25 mouse cellular contexts compared by ENCODE assay signal in the genomic region with DNA sequence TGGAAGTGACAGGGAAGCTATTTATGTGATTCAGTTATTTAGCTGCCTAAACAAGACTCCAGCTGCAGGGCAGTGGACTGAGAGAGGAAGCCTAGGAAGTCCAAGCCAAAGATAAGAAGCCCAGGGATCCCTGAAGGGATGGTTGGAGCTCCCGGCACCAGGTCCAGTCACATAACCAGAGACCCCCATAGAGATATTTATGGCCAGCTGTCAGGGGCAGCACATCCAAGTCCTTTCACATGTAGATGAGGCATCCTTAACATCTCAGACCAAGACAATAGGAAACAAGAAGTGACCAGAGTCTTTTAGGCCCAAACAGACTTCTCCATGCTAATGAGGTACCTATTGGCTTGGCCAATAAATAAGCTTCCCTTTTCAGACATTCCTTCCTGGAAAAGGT.
"Had no signal": no experiment of that assay in that cellular context is flagged by ENCODE, and none has a peak within 500 bp of the region (broad histone marks: within the 10 kb centered on the region; RNA-seq: fewer than 3 reads in every experiment).

No protein-coding gene starts in this region.

- ATAC-seq: hindbrain, postnatal 0 days; intestine, embryonic 16.5 days had no signal

- H3K27ac ChIP-seq: heart, adult 2 months; heart, embryonic 13.5 days; heart, embryonic 15.5 days; hindbrain, embryonic 13.5 days; hindbrain, embryonic 15.5 days; hindbrain, postnatal 0 days; kidney, embryonic 15.5 days; kidney, postnatal 0 days; limb, embryonic 13.5 days; limb, embryonic 15.5 days had no signal

- H3K36me3 ChIP-seq: heart, embryonic 13.5 days; heart, embryonic 15.5 days; hindbrain, embryonic 13.5 days; hindbrain, embryonic 15.5 days; kidney, embryonic 15.5 days; limb, embryonic 13.5 days; limb, embryonic 15.5 days had no signal

- DNase-seq: gastrocnemius, postnatal 14 days; gastrocnemius, postnatal 36 days; heart, adult 11 months; heart, adult 2 months; heart, postnatal 14 days; heart, postnatal 36 days; kidney, adult 11 months; kidney, adult 2 months; kidney, adult 9 months; kidney, postnatal 14 days; kidney, postnatal 36 days; layer of hippocampus, adult 9-11 months; layer of hippocampus, postnatal 36 days; left cerebral cortex, postnatal 4 days had no signal

- H3K27me3 ChIP-seq: heart, embryonic 13.5 days; heart, embryonic 15.5 days; hindbrain, embryonic 13.5 days; hindbrain, embryonic 15.5 days; kidney, embryonic 15.5 days; limb, embryonic 13.5 days; limb, embryonic 15.5 days had no signal

- H3K4me2 ChIP-seq: heart, embryonic 11.5 days; heart, embryonic 13.5 days; heart, embryonic 15.5 days; hindbrain, embryonic 13.5 days; hindbrain, embryonic 15.5 days; kidney, embryonic 15.5 days; limb, embryonic 13.5 days; limb, embryonic 15.5 days had no signal

- H3K9me3 ChIP-seq: heart, embryonic 13.5 days; heart, embryonic 15.5 days; hindbrain, embryonic 13.5 days; hindbrain, embryonic 15.5 days; kidney, embryonic 15.5 days; limb, embryonic 13.5 days; limb, embryonic 15.5 days had no signal

- H3K9ac ChIP-seq: heart, embryonic 13.5 days; heart, embryonic 15.5 days; hindbrain, embryonic 13.5 days; hindbrain, embryonic 15.5 days; kidney, embryonic 15.5 days; limb, embryonic 13.5 days; limb, embryonic 15.5 days had no signal

- H3K4me1 ChIP-seq: heart, embryonic 13.5 days; heart, embryonic 15.5 days; hindbrain, embryonic 13.5 days; hindbrain, embryonic 15.5 days; kidney, embryonic 15.5 days; limb, embryonic 13.5 days; limb, embryonic 15.5 days had no signal

- H3K4me3 ChIP-seq: heart, adult 2 months; heart, embryonic 13.5 days; heart, embryonic 15.5 days; hindbrain, embryonic 13.5 days; hindbrain, embryonic 15.5 days; kidney, embryonic 15.5 days; limb, embryonic 13.5 days; limb, embryonic 15.5 days had no signal
